Mouse (Mus musculus) c-Kit-positive CD71-positive TER-119-negative erythroid progenitor cells, embryonic 14.5 days (primary cell): ENCODE data around the gene Dnaja2.
A peak's percentile ranks its signal among the peaks of the same experiment; 100 is the strongest.

Experiments
- DNase-seq: peaks from one replicate; pipeline ENCODE4 v3.0.0-alpha.2; 2013; ENCODE audit warnings: low read depth

The Dnaja2 gene

DNA sequence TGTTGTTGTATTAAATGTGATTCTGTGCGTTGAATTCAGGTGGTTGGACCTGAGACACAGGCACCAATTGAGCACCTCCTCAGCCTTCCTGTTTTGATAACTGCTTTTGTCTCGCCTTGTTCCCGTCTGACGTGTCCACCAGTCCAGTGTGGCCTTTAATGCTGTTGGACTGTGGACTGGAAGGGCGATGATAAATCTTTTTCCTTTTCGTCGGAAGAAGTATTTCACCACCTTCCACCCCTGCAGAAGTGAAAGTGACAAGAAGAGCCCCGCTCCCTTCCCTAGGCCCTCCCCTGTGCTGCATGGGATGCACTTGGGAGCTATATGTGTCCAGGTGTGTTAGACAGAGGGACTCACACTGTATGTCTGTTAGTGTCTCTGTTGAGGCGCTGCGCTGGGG lies 54.7 kb downstream of the Dnaja2 start:
- no peak for DNase-seq

DNA sequence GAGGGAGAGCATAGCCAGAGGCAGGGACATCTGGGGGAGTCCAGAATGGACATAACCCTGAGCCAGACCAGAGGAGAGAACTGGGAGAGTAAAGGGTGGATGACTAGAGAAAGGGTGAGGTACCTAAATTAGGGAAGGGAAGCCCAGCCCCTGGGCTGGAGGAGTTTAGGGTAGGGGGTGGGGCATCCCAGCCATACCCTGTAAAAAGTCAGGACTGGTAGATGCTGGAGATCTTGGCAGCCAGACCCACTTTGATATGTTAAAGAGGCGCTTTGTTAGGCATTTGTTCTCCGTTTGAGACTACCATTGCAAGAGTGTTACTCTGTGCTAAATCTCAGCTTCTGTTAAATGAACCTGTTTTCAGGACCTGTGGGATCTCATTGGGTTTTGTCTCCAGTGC lies 56.6 kb downstream of the Dnaja2 start:
- DNase-seq, result no peak

DNA sequence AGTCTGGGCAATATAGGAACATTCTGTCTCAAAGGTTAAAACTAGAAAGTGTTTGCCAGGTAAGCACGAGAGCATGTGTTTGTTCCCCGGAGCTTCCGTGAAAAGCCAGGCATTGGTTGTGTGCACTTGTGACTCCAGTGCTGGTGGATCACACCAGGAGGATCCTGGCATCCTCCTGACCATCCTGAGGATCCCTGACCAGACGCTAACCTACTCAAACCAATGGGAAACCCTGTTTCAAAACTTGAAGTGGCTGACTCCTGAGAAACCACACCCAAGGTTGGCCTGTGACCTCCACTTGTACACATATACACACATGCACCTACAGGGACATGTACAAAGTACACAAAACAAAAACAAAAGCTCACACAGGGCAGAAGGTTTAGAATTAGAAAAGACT lies 58.4 kb downstream of the Dnaja2 start:
- no peak for DNase-seq

DNA sequence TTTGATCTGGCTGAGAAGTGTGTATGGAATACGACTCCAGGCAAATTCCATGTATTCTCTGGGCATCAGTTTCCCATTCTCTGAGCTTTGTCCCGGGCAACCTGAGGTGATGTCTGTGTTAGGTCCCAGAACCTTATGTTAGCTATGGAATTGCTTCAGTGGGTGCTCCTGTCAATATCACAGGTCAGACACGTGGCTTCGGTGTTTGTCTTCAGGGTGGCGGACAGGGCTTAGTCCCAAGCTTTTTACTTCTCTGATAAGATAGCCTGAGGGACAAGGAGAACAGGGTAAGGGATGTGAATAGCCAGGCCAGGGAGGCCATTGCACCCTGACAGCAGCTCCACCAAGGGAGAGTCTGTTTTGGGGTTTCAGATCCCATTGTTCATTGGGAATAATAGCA lies 59.0 kb downstream of the Dnaja2 start:
- no peak for DNase-seq

DNA sequence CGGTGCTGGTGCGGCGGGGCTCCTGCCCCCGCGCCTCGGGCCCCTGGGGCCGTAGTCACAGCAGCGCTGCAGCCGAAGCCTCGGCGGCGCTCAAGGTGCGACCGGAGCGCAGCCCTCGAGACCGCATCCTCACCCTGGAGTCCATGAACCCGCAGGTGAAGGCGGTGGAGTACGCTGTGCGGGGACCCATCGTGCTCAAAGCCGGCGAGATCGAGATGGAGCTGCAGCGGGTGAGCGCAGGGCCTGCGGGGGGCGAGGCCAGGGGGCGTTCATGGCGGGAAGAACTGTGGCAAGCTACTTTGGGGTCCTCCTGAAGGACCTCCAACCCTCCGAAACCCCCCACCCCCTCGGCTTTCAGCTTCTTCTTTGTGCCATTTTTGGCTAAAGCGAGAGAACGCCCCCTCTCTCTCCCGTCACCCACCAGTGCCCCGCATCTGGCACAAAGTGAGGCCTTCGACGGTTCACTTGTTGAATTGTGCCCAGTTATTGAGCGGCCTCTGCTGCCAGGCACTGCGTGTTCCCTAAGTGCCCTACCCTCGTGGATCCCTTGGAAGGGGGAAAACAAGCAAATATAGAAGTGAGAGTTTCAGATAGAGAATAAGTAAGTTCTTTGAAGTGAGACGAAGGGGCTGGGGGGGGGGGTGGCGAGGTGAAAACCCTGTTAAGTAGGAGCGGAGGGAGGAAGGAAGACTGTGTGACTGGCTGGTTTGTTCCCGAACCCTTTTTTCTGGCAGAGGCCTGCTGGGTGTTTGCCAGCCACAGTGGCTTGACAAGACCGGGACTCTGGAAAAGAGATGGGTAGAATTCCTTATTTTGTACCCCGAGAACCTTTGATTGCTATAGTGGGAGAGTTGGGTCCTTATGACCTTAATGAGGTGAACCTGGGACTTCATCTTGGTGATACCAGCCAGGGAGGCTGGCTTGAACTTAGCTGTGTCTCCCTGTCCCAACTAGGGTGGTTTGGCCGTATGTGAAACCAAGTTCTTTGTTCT lies 61.9 kb downstream of the Dnaja2 start:
- no peak for DNase-seq

DNA sequence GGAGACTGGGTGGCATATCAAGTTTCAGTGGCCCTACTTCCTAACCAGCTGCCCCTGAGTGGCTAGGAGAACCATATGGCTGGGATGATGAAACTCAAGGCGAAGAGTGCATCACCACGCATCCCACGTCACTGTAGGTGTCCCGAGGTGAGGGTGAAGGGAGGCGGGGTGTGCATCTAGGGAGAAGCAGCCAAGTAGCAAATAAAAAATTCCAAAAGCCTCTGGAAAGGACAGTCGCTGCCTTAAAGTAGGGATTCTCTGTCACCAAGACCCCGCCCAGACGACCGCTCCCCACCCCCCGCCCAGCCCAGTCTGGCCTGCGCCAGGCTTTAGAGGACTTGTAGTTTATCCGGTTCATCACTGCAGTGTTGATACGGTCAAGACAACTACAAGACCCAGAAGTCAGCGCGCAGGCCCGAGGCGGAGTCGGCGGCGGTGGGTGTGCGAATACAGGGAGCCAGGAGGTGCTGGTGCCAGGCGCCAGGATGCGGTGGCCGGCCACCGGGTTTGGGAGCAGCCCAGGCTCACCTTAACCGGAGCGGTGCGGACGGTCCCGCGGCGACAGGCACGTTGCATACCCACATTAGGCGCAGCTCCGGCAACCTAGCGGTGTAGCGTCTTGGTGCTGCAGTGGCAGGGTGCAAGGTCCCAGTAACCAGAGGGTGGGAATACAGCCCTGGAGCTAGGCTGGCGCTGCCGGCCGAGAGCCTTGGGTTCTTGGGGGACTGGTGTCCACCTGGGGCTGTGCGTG lies 62.8 kb downstream of the Dnaja2 start, which contains the start of gene Gpt2:
Gpt2 (plus strand) TSS at position 452 of the 751 bp plus-strand sequence.
- DNase-seq, result peak; percentile 68

DNA sequence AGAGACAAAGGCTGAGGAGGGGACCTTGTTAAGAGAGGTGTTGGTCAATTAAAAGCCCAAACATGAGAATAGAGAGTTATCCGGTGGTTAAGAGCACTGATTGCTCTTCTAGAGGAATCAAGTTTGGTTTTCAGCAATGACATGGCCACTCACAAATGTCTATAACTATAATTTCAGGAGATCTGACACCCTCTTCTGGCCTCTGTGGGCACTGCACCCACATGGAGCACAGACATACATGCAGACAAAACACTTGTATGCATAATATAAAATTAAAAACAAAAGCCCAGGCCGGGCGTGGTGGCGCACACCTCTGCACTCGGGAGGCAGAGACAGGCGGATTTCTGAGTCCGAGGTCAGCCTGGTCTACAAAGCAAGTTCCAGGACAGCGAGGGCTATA lies 65.6 kb downstream of the Dnaja2 start:
- DNase-seq, result no peak

DNA sequence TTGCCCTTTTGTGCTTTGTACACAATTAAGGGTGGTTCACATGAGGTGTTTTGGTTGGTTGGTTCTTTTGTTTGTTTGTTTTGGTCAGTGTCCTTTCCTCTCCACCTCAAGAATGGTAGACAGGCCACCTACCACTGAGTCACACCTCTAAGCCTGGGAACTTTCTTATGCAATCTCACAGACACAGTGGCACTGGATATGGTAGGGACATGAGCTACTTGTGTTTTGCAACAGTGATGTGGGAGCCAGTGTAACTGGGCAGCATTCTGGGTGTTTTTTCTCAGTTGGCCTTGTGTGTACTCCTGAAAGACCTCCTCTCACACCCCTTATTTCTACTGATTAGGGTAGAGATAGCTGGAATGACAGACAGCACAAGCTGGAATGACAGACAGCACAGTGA lies 66.5 kb downstream of the Dnaja2 start:
- DNase-seq, result no peak

DNA sequence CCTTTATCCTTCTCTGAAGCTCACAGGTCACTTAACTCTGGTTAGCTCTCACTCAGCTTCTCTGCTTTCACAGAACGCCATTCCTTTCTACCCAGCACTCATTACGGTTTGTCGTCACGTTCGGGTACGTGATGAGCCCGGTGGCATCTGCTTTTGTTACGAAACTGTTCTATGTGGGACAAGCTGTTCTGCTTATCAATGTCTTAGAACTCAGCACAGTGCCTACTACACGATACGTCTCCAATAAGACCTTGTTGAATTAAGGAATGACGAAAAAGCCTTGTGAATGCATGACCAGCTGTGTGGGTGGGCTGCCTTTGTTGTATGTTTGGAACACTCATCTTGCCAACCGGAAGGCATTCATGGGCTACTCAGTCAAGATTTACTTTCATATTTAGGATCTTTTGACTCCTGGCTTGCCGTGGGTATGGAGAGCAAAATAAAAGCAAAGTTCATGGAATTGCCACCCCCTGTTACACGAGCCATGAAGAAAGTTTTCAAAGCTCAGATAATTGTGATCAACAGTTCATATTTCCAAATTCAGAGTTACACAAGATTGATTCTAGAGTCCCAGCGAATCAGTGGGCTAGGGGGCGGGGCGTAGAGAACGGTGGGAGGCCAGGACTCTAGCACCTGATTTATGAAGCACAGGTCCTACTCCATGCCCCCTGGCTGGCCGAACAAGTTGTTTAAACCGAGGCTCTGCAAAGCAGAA lies 67.1 kb downstream of the Dnaja2 start:
- DNase-seq, result no peak
